Mouse (Mus musculus) cerebellum, postnatal 10 days (tissue): Measurements from ENCODE around the gene Nos1.
A peak's percentile ranks its signal among the peaks of the same experiment; 100 is the strongest.

Experiments used
- DNase-seq, 2 experiments: peaks; one replicate each; pipeline ENCODE4 v3.0.0; 2021; ENCODE audit warnings: mixed read lengths in 2 of 2

Nos1 gene

GRCm38 (mm10) chr5:117966956-117967355 is 186.1 kb downstream of the Nos1 start:
- no peak for DNase-seq

- no peak for DNase-seq
Observed at GRCm38 (mm10) chr5:117967659-117968069, 186.8 kb downstream of the Nos1 start.

- peak; percentile 72 to 77 for DNase-seq
Observed at GRCm38 (mm10) chr5:117969681-117970427, 189.0 kb downstream of the Nos1 start.

- no peak for DNase-seq
Observed at GRCm38 (mm10) chr5:117976263-117976656, 195.4 kb downstream of the Nos1 start.

GRCm38 (mm10) chr5:117976657-117977500 is 196.0 kb downstream of the Nos1 start, which contains the start of gene Fbxo21:
Gene Fbxo21 (plus strand): TSS chr5:117976730.
- peak; percentile 98 to 99 for DNase-seq

GRCm38 (mm10) chr5:117977501-117978158 is 196.8 kb downstream of the Nos1 start:
- DNase-seq: peak; percentile 66 to 67

GRCm38 (mm10) chr5:117978159-117978697 is 197.4 kb downstream of the Nos1 start:
- DNase-seq: no peak

GRCm38 (mm10) chr5:117979082-117979481 is 198.2 kb downstream of the Nos1 start:
- no peak for DNase-seq

GRCm38 (mm10) chr5:117980921-117981320 is 200.1 kb downstream of the Nos1 start:
- no peak for DNase-seq

GRCm38 (mm10) chr5:117981943-117982342 is 201.1 kb downstream of the Nos1 start:
- no peak for DNase-seq

GRCm38 (mm10) chr5:117986327-117986726 is 205.5 kb downstream of the Nos1 start:
- DNase-seq: no peak

GRCm38 (mm10) chr5:117987891-117988290 is 207.1 kb downstream of the Nos1 start:
- DNase-seq: no peak

- no peak for DNase-seq
Observed at GRCm38 (mm10) chr5:117988367-117988766, 207.5 kb downstream of the Nos1 start.

- no peak for DNase-seq
Observed at GRCm38 (mm10) chr5:117989773-117990172, 208.9 kb downstream of the Nos1 start.

GRCm38 (mm10) chr5:117990957-117991356 is 210.1 kb downstream of the Nos1 start:
- no peak for DNase-seq

GRCm38 (mm10) chr5:117993550-117993949 is 212.7 kb downstream of the Nos1 start:
- no peak for DNase-seq

GRCm38 (mm10) chr5:117995372-117995901 is 214.6 kb downstream of the Nos1 start:
- peak in 1 of 2 experiments; percentile 42 for DNase-seq

- no peak for DNase-seq
Observed at GRCm38 (mm10) chr5:117995911-117996310, 215.1 kb downstream of the Nos1 start.

GRCm38 (mm10) chr5:117996581-117996980 is 215.7 kb downstream of the Nos1 start:
- DNase-seq: no peak

GRCm38 (mm10) chr5:117997434-117997970 is 216.7 kb downstream of the Nos1 start:
- DNase-seq: no peak

- DNase-seq: no peak
Observed at GRCm38 (mm10) chr5:117999061-117999460, 218.2 kb downstream of the Nos1 start.

GRCm38 (mm10) chr5:117999584-117999983 is 218.8 kb downstream of the Nos1 start:
- peak; percentile 56 to 57 for DNase-seq
